ENCODE assay signal across 8 mouse cellular contexts in the genomic region with DNA sequence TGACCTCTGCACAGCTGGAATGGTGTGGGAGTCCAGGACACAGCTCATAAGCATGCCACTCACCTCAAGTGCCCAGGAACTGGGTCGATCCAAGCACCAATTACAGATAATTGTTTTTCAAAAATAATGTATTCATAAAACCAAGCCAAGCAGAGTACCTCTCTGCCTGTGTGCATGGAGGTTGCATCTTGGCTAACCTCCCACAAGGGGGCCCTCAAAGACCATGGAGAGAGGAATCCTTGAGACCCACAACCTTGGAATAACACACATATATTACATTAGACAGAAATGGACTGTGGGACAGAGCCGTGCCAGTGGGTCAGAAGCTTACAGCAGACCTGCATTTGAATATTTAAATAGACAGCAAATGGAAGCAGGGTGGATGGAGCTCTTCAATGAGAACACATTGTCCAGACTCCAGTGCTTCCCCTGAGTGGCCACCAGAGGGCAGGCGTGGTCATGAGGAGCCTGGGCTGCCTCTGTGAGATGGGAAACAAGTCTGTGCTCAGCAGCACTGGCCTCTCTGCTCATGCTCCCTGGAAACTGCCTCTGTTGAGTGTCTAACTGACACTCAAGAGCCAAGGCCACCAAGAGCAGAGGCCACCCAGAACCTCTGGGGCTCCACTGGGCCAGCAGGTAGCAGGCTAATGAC.
DNase-seq lines count a peak whose midpoint lies in the region; ATAC-seq lines count a peak whose summit lies in the region.
"Had no signal": no experiment of that assay in that cellular context is flagged by ENCODE, and none has a peak within 500 bp of the region (broad histone marks: within the 10 kb centered on the region; RNA-seq: fewer than 3 reads in every experiment).

No protein-coding gene starts in this region.

- H3K9me3 ChIP-seq in forebrain, embryonic 10.5 days, result peaks cover 3% of the 10 kb centered on the region; the same call in 1 of the 2 replicates
- no peaks in the 10 kb centered on the region for H3K9me3 ChIP-seq in hindbrain, embryonic 11.5 days (ENCODE audit: control insufficient read depth, low read length)
- H3K9me3 ChIP-seq: liver, embryonic 15.5 days had no signal

- H3K9ac ChIP-seq in hindbrain, embryonic 11.5 days (ENCODE audit: low read depth, low read length), result no peak overlapping the region
- H3K9ac ChIP-seq: liver, embryonic 15.5 days had no signal

- ATAC-seq in hindbrain, embryonic 11.5 days (ENCODE audit: low FRiP score), result peak; percentile 74

- no peak overlapping the region for H3K4me3 ChIP-seq in forebrain, embryonic 10.5 days
- no peak overlapping the region for H3K4me3 ChIP-seq in hindbrain, embryonic 11.5 days (ENCODE audit: low read depth, low read length)
- H3K4me3 ChIP-seq: liver, embryonic 15.5 days had no signal

- H3K36me3 ChIP-seq in forebrain, embryonic 10.5 days (replicated peaks), result peaks cover 5% of the 10 kb centered on the region; the same call in 1 of the 2 replicates
- H3K36me3 ChIP-seq in hindbrain, embryonic 11.5 days (ENCODE audit: control insufficient read depth, insufficient read depth, low read length), result no peaks in the 10 kb centered on the region
- H3K36me3 ChIP-seq: liver, embryonic 15.5 days had no signal

- 0 out of 2 replicates have a peak overlapping the region, but pooled peaks have one; percentile 8 for H3K27ac ChIP-seq in forebrain, embryonic 10.5 days
- no peak overlapping the region for H3K27ac ChIP-seq in hindbrain, embryonic 11.5 days (ENCODE audit: low read depth, low read length)
- H3K27ac ChIP-seq: liver, embryonic 15.5 days had no signal

- no peaks in the 10 kb centered on the region for H3K27me3 ChIP-seq in forebrain, embryonic 10.5 days (ENCODE audit: poor library complexity, severe bottlenecking)
- H3K27me3 ChIP-seq in hindbrain, embryonic 11.5 days (ENCODE audit: control insufficient read depth, insufficient read depth, low read length), result no peaks in the 10 kb centered on the region
- H3K27me3 ChIP-seq: liver, embryonic 15.5 days had no signal

- 30% methylated on average over 3 of the region's 3 CpGs for WGBS in forebrain, embryonic 10.5 days
- 29% methylated on average over 3 of the region's 3 CpGs for WGBS in hindbrain, embryonic 11.5 days

- peaks cover 10% of the 10 kb centered on the region for H3K4me1 ChIP-seq in forebrain, embryonic 10.5 days
- no peaks in the 10 kb centered on the region for H3K4me1 ChIP-seq in hindbrain, embryonic 11.5 days (replicated peaks; ENCODE audit: control insufficient read depth, insufficient read depth, low read length)
- H3K4me1 ChIP-seq: liver, embryonic 15.5 days had no signal

- peak; percentile 53 for DNase-seq in Muller cell, postnatal 12 days (ENCODE audit: inconsistent ontology term)
- DNase-seq in c-Kit-positive CD71-negative TER-119-negative erythroid progenitor cells, embryonic 14.5 days (ENCODE audit: low read depth), result peak; percentile 35
- peak; percentile 69 for DNase-seq in forebrain, embryonic 10.5 days (ENCODE audit: extremely low spot score, low spot score)
- DNase-seq in hindbrain, embryonic 11.5 days (ENCODE audit: low spot score), result peak; percentile 85
- peak; percentile 36 for DNase-seq in layer of hippocampus, adult 9-10 months (ENCODE audit: low spot score)
- peak; percentile 61 for DNase-seq in lung, postnatal 25 days (ENCODE audit: low spot score)
- peak; percentile 53 for DNase-seq in right cerebral cortex, postnatal 25 days

- H3K4me2 ChIP-seq in hindbrain, embryonic 11.5 days (replicated peaks; ENCODE audit: low read depth, low read length), result no peak overlapping the region
- H3K4me2 ChIP-seq: liver, embryonic 15.5 days had no signal

Comparison
In these comparisons a context has a peak if more than half of its experiments do, and no peak if none do; other contexts are left out.
1. DNase-seq: peak in every context shown above with its lines; median percentile 85 in hindbrain, embryonic 11.5 days; 69 in forebrain, embryonic 10.5 days; 61 in lung, postnatal 25 days; 53 in Muller cell, postnatal 12 days; 53 in right cerebral cortex, postnatal 25 days; 36 in layer of hippocampus, adult 9-10 months; 35 in c-Kit-positive CD71-negative TER-119-negative erythroid progenitor cells, embryonic 14.5 days.